Comparison of ENCODE assay signal across 12 mouse cellular contexts in genomic region chr8:122110867-122111253, GRCm38 (mm10).
A peak's percentile ranks its signal among the peaks of the same experiment; 100 is the strongest.
DNase-seq lines count a peak whose midpoint lies in the region; ATAC-seq and TF ChIP-seq lines count a peak whose summit lies in the region.
"Had no signal": no experiment of that assay in that cellular context is flagged by ENCODE, and none has a peak within 500 bp of the region (broad histone marks: within the 10 kb centered on the region; RNA-seq: fewer than 3 reads in every experiment).

No protein-coding gene starts in this region.

- no peak for DNase-seq in forebrain, postnatal 0 days
- no peak for DNase-seq in forebrain, embryonic 10.5 days (ENCODE audit: extremely low spot score, low spot score)
- DNase-seq in limb, embryonic 10.5 days (ENCODE audit: low spot score): no peak
- peak; percentile 31 for DNase-seq in lung, adult 2 months
- no peak for DNase-seq in layer of hippocampus, adult 18-20 months (ENCODE audit: low spot score in 2 of 2)
- DNase-seq: liver; right cerebral cortex, postnatal 25 days; thymus, adult 18-20 months had no signal

- WGBS in forebrain, postnatal 0 days: 56% methylated on average over 6 of the region's 6 CpGs
- 81% methylated on average over 6 of the region's 6 CpGs for WGBS in forebrain, embryonic 10.5 days
- WGBS in limb, embryonic 15.5 days: 34% methylated on average over 6 of the region's 6 CpGs
- 40% methylated on average over 6 of the region's 6 CpGs for WGBS in limb, embryonic 10.5 days
- 24% methylated on average over 6 of the region's 6 CpGs for WGBS in lung, adult 2 months
- 13% methylated on average over 6 of the region's 6 CpGs for WGBS in small intestine, adult 2 months
- WGBS in midbrain, embryonic 15.5 days: 70% methylated on average over 6 of the region's 6 CpGs

- H3K9me3 ChIP-seq in forebrain, postnatal 0 days (ENCODE audit: low read length): no peaks in the 10 kb centered on the region
- no peaks in the 10 kb centered on the region for H3K9me3 ChIP-seq in forebrain, embryonic 10.5 days
- no peaks in the 10 kb centered on the region for H3K9me3 ChIP-seq in limb, embryonic 15.5 days
- H3K9me3 ChIP-seq in limb, embryonic 10.5 days (replicated peaks): no peaks in the 10 kb centered on the region
- H3K9me3 ChIP-seq in midbrain, embryonic 15.5 days: no peaks in the 10 kb centered on the region

- H3K9ac ChIP-seq in forebrain, postnatal 0 days: no peak overlapping the region
- no peak overlapping the region for H3K9ac ChIP-seq in limb, embryonic 15.5 days
- no peak overlapping the region for H3K9ac ChIP-seq in midbrain, embryonic 15.5 days

- H3K27ac ChIP-seq in forebrain, postnatal 0 days (ENCODE audit: low read depth, low read length): peak overlapping the region; percentile 40; the same call in 1 of the 2 replicates
- H3K27ac ChIP-seq in forebrain, embryonic 10.5 days: no peak overlapping the region
- H3K27ac ChIP-seq in limb, embryonic 15.5 days: 0 out of 2 replicates have a peak overlapping the region, but pooled peaks have one; percentile 9
- no peak overlapping the region for H3K27ac ChIP-seq in limb, embryonic 10.5 days
- H3K27ac ChIP-seq in small intestine, adult 2 months (ENCODE audit: insufficient read depth, low read depth, low read length): 0 out of 2 replicates have a peak overlapping the region, but pooled peaks have one; percentile 21
- H3K27ac ChIP-seq in midbrain, embryonic 15.5 days: no peak overlapping the region
- H3K27ac ChIP-seq: heart, adult 2 months had no signal

- peak; percentile 60; the same call in 1 of the 2 replicates for ATAC-seq in forebrain, postnatal 0 days
- no peak for ATAC-seq in limb, embryonic 15.5 days (ENCODE audit: insufficient number of reproducible peaks, low FRiP score, low TSS enrichment, low read depth)
- no peak for ATAC-seq in midbrain, embryonic 15.5 days (replicated peaks)

- H3K4me2 ChIP-seq in forebrain, postnatal 0 days (ENCODE audit: low read depth): no peak overlapping the region
- H3K4me2 ChIP-seq in limb, embryonic 15.5 days: no peak overlapping the region
- no peak overlapping the region for H3K4me2 ChIP-seq in midbrain, embryonic 15.5 days

- TF ChIP-seq CTCF in forebrain, postnatal 0 days (IDR thresholded peaks at IDR 0.05; ENCODE audit: low read depth): no peak
- TF ChIP-seq CTCF in lung, adult 2 months (IDR thresholded peaks at IDR 0.05; ENCODE audit: insufficient read depth, low read length): no peak
- no peak for TF ChIP-seq CTCF in small intestine, adult 2 months (IDR thresholded peaks at IDR 0.05; ENCODE audit: extremely low read depth, insufficient read length, insufficient replicate concordance, low read depth, low read length)

- no peaks in the 10 kb centered on the region for H3K27me3 ChIP-seq in forebrain, postnatal 0 days (ENCODE audit: insufficient read depth, low read length)
- no peaks in the 10 kb centered on the region for H3K27me3 ChIP-seq in forebrain, embryonic 10.5 days (ENCODE audit: poor library complexity, severe bottlenecking)
- H3K27me3 ChIP-seq in limb, embryonic 15.5 days: no peaks in the 10 kb centered on the region
- no peaks in the 10 kb centered on the region for H3K27me3 ChIP-seq in limb, embryonic 10.5 days (ENCODE audit: low read depth, poor library complexity, severe bottlenecking)
- H3K27me3 ChIP-seq in small intestine, adult 2 months (ENCODE audit: control insufficient read depth, insufficient read depth, low read length): no peaks in the 10 kb centered on the region
- no peaks in the 10 kb centered on the region for H3K27me3 ChIP-seq in midbrain, embryonic 15.5 days (replicated peaks)

- H3K36me3 ChIP-seq in forebrain, postnatal 0 days (ENCODE audit: insufficient read depth): no peaks in the 10 kb centered on the region
- no peaks in the 10 kb centered on the region for H3K36me3 ChIP-seq in forebrain, embryonic 10.5 days (replicated peaks)
- no peaks in the 10 kb centered on the region for H3K36me3 ChIP-seq in limb, embryonic 15.5 days
- H3K36me3 ChIP-seq in limb, embryonic 10.5 days: no peaks in the 10 kb centered on the region
- H3K36me3 ChIP-seq in small intestine, adult 2 months (ENCODE audit: control insufficient read depth, insufficient read depth, low read length): no peaks in the 10 kb centered on the region
- H3K36me3 ChIP-seq in midbrain, embryonic 15.5 days (replicated peaks): no peaks in the 10 kb centered on the region

- no peak for TF ChIP-seq POLR2A in lung, adult 2 months (IDR thresholded peaks at IDR 0.05; ENCODE audit: borderline replicate concordance, extremely low read depth, low read depth, low read length)
- TF ChIP-seq POLR2A in small intestine, adult 2 months (IDR thresholded peaks at IDR 0.05; ENCODE audit: low read depth, low read length): no peak

- no peak overlapping the region for H3K4me3 ChIP-seq in forebrain, postnatal 0 days (ENCODE audit: low read depth, low read length)
- no peak overlapping the region for H3K4me3 ChIP-seq in forebrain, embryonic 10.5 days
- H3K4me3 ChIP-seq in limb, embryonic 15.5 days: no peak overlapping the region
- no peak overlapping the region for H3K4me3 ChIP-seq in limb, embryonic 10.5 days
- H3K4me3 ChIP-seq in lung, adult 2 months (replicated peaks; ENCODE audit: extremely low read depth, low read depth, low read length): no peak overlapping the region
- no peak overlapping the region for H3K4me3 ChIP-seq in small intestine, adult 2 months (ENCODE audit: low read depth, low read length)
- H3K4me3 ChIP-seq in midbrain, embryonic 15.5 days: no peak overlapping the region
- H3K4me3 ChIP-seq: heart, adult 2 months had no signal

- H3K4me1 ChIP-seq in forebrain, postnatal 0 days (ENCODE audit: insufficient read depth): peaks cover 6% of the 10 kb centered on the region; the same call in 1 of the 2 replicates
- peaks cover 12% of the 10 kb centered on the region; the same call in 1 of the 2 replicates for H3K4me1 ChIP-seq in forebrain, embryonic 10.5 days
- peaks cover 22% of the 10 kb centered on the region for H3K4me1 ChIP-seq in limb, embryonic 15.5 days
- peaks cover 38% of the 10 kb centered on the region for H3K4me1 ChIP-seq in limb, embryonic 10.5 days
- no peaks in the 10 kb centered on the region for H3K4me1 ChIP-seq in lung, adult 2 months (ENCODE audit: control insufficient read depth, insufficient read depth, low read length)
- peaks cover 2% of the 10 kb centered on the region; the same call in 1 of the 2 replicates for H3K4me1 ChIP-seq in small intestine, adult 2 months (ENCODE audit: control insufficient read depth, insufficient read depth, insufficient read length, low read length)
- no peaks in the 10 kb centered on the region for H3K4me1 ChIP-seq in midbrain, embryonic 15.5 days

Comparison
In these comparisons a context has a peak if more than half of its experiments do, and no peak if none do; other contexts are left out.
1. H3K27ac ChIP-seq: peak in forebrain, postnatal 0 days (single experiment), limb, embryonic 15.5 days (single experiment) and small intestine, adult 2 months (single experiment); none in forebrain, embryonic 10.5 days (single experiment), limb, embryonic 10.5 days (single experiment) and midbrain, embryonic 15.5 days (single experiment).